Mouse (Mus musculus): ENCODE data around the gene Atf6. TPM values are rescaled to one million over a fixed set of nuclear protein-coding genes. Genes with fewer than 3 reads are reported as not detected.
A peak's percentile ranks its signal among the peaks of the same experiment; 100 is the strongest.

Gene Atf6
- 10 to 100 TPM; 34.5 to 40.6 TPM for total RNA-seq (2021)
- long read RNA-seq, experiment 1, full-length matches to known transcripts, result 2 of 8 reads
- long read RNA-seq, experiment 1, partial matches to known transcripts, result 2 of 8 reads
- long read RNA-seq, experiment 1, other reads (novel, unspliced or antisense), result 4 of 8 reads
- long read RNA-seq, experiment 2, full-length matches to known transcripts, result 1 of 5 reads
- long read RNA-seq, experiment 2, partial matches to known transcripts, result 0 of 5 reads
- long read RNA-seq, experiment 2, other reads (novel, unspliced or antisense), result 4 of 5 reads

DNA sequence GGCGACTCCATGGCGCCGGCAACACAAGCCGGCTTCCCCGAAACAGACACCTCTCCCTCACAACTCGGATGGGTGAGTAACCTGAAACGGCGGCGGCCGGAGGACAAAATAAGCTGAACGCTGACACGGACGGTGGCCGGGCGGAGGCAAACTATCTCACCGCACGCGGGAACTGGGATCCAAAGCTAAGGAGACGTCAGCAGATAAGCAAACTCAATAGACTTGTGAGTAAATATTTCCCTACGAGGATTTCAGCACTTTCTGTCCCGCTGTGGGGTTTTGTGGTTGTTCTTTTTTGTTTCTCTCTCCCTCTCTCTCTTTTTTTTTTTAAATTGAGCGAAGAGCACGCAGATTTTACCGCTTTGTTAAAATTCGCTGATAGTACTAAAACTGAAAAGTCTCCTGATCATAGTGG lies at the start of gene Atf6:
Gene Atf6 (minus strand): TSS at position 81 of the 415 bp plus-strand sequence.
- DNase-seq, result peak; percentile 95 to 96

DNA sequence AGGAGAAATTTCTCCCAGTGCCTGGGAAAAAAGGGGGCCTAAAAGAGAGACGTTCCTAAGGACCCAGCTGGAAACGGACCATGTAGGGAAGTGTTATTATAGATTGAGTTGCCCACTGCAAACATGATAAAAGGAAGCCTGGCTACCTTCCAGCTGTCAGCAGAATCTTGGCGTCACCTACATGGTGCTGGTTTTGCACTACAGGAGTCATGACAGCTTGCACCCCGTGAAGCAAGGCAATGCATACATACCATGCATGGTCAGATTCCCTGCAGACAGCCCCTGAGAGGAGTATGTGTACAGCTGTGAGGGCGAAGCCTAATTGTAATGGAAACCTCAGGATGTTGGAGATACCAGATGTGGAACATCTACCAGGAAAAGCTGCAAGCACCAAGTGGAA lies 48.1 kb upstream of the Atf6 start:
- DNase-seq, result no peak

DNA sequence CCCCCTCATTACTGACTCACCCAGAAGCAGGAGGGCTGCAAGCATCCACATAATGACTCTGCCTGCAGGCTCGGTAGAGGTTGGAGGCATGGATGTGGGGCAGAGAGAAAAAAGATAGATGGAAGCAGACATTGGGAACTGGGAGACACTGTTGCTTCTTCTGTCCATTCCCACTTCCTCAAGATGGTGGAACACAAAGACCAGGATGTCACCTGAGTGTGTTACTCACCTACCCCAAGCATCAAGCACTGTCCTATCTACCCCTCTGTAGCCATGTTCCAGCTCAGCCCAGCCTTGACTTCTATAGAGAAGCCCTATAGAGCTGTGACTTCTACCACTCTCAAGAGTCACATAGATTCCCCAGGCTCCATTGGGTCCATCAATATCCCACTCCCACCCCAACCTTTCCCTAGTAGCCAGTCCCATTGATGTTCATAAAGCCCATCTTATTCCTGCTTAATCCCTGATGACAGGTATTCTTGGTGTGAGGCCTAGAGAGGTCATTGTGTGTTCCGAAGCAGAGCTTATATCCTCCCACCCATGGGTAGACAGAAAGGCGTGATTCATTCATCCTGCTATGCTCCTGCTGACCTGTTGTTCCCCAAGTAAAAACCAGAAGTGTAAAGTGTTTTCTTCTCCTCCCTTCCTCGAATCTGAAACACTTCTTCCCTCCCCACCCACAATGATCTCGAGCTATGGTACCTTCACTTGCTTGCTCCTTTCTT lies 45.5 kb upstream of the Atf6 start, which contains the start of gene Fcrlb:
Gene Fcrlb (minus strand): TSS at position 51 of the 725 bp plus-strand sequence.
- no peak for DNase-seq

DNA sequence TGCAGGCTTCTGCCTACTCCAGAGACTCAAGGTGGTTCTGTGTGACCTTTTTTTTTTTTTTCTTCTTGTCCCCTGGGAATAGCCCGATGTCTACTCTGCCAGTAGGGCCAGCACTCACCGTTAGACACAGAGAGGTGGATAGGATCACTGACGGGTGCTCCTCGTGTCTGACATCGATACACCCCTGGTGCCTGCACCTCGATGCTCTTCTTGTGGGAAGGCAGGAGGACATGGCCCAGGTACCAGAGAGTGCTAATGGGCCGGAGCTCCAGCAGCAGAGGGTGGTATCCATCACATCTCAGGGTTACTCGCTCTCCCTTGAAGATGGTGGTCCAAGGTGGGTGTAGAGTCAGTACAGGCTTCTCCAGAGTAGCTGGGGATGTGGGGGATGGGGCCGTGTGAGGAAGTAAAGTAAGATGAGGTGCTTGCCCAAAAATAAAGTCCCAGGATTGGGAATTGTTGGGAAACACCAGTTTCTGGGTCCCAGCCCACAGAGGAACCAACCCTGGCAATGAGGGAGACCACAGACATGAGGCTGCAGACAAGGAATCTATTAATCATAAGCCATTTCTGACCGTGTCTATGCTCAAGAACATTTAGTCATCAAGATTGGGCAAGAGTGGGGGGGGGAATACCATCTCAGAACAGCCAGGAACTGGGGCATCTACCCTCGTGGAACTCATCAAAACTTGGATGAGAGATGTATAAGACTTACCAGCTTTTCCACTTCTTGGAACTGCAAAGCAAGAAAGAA lies 44.5 kb upstream of the Atf6 start:
- peak; percentile 16 to 51 for DNase-seq

DNA sequence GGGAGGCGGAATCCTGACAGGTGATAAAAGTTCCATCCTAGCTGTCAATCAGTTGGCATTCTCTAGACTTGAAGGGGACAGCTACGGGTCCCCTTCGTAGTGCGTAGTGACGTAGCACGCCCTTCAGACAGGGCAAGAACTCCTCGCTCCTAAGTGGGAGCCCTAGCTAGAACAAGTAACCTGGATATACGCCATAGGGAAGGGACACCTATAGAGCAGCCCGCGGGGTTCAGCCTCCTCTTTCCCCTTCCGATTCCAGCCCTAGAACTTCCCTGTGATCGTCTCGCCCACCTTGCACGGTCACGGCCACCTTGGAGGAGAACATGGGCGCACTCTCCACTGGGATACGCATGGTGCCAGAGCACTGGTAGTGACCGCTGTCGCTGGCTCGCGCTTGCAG lies 40.8 kb upstream of the Atf6 start:
- no peak for DNase-seq

DNA sequence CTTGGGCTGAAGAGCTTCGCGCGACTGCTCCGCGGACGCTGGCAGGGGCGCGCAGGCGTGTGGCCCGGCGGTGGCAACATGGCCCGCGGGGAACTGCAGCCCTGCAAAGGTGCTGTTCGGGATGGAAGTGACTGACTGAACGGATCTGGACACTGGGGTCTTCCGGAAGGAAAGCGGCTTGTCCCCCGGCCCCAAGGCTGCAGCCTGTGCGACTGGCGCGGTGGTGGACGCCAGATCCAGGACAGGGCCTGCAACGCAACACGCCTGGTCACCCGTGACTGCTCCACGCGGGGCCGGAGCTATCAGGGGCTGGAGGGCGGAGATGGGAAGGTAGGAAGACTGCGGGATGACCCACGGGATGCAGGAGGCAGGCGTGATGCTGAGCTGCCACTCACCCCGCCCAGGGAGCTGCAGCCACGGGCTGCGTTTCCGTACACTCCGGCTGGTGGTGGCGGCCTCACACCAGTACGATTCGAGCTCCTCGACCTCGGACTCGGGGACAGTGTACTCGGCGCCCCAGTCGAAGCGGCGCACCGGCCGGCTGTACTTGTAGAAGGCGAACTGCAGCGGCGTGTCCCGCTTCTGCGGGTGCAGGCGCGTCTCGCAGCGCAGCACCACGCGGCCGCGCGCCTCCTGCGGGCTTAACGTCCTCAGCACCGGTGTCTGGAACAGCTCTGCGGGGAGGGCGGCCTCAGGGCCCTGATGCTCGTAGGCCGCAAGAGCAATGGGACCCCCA lies 40.1 kb upstream of the Atf6 start:
- peak; percentile 62 for DNase-seq

DNA sequence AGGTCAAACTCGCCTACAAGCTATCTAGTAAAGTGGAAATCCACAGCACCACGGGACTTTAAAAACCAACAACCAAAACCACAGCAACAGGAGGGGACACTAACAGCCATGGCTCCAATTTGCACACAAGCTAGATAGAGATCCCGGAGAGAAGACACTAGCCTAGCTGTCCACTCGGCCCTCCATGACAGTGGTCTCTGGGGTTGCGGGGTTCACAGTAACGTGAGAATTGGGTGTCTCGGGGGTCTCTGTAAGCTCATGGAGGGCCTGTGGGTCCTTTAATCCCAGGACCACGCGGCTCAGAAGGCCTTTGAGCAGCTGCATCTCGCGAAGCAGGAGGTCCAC lies 39.5 kb upstream of the Atf6 start:
- DNase-seq, result no peak

DNA sequence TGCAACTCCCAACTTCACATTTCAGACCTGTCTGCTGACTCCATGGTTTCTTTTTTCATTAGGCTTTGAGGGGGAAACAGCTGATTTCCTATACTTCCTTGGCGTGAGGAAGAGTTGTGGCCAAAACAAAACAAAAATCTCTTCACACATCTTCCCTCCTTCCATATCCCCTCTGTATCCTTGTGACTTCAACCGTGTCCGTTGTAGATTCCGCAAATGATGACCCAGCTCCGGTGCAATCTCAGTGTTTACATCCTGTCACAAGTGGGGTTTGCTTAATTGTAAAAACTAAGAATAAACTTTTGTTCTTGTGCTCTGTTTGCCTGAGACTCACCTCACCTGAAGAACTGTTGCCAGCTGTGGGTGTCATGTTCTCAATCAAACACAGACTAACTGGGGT lies 35.9 kb upstream of the Atf6 start:
- DNase-seq, result no peak

DNA sequence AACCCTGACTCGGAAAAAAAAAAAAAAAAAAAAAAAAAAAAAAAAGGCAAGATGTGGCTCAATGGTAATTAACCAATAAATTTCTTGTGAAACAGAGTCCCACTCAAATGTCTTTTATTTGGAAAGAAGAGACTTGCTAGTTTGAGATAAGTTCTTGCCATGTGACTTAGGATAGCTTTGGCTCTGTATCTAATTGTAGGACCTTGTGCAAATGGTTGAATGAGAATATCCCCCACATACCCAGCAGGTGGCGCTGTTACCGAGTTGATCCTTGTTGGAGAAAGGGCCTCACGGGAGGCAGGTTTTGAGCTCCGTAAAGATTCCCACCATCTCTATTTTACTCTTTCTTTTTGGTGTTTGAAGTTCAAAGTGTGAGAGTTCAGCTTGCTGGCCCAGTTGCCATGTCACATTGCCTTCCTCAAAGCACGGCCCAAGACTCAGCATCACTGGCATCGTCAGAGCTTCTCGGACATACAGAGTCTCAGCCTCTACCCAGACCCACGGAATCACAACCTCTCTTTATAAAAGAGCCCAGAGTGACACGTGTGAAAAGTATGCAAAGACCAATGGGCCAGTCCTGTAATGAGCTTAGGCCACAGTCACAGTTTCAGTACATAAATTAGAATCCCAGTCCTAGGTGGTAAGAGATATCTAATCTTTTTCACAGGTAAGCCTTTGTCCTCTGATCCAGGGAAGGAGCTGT lies 34.1 kb upstream of the Atf6 start:
- DNase-seq, result peak; percentile 90

DNA sequence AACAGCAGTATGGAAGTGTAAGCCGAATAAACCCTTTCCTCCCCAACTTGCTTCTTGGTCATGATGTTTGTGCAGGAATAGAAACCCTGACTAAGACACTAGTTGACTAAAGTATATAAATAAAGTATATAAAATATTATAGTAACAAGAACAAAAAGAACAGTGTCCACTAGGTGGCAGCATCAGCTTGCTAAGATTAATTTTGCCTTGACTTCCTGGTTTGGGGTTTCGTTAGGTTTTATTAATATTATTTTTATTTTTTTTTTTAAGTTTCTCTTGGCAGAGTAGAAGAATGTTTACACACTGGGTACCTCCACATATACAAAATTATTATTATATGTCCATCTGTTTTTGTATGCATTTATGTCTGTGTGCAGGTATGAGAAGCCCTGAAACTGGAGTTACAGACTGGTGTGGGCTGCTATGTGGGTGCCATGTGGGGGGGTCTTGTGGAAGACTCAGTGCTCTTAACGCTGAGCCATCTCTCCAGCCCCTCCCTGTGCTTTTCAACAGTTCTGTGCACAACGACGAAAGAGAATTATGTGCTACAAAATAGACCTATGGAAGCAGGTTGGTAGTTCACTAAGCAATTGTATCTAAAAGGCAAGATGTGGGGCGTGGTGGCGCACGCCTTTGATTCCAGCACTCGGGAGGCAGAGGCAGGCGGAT lies 33.4 kb upstream of the Atf6 start:
- peak in 1 of 2 experiments; percentile 59 for DNase-seq

DNA sequence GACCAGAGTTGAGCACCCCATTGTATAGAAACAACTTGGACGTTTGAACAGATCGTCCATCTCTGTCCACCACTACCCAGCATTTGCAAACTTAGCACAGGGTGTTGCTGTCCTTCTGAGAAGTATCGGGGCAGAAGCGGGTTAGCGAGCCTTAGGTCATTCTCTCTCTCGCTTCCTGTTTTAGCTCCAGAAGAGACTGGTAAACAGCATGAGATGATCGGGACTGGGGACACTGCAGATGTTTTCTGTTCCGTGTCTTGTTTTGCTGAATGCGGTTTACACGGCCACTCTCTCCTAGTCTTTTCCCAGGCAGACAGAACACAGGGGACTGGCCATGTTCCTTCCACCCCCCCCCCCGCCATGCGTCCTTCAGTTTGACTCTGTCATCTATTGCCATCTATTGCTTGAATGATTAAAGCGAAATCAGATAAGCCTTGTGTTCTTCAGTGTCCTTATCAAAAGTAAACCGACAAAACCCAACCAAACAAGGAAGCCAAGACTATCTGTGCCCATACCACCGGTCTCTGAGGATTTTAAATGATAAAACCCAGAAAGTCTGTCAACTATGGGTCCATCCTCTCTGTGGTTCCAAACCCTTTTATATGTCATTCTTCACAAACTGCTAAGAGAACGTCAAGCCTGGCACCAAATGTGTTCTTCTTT lies 31.0 kb upstream of the Atf6 start:
- DNase-seq, result no peak

DNA sequence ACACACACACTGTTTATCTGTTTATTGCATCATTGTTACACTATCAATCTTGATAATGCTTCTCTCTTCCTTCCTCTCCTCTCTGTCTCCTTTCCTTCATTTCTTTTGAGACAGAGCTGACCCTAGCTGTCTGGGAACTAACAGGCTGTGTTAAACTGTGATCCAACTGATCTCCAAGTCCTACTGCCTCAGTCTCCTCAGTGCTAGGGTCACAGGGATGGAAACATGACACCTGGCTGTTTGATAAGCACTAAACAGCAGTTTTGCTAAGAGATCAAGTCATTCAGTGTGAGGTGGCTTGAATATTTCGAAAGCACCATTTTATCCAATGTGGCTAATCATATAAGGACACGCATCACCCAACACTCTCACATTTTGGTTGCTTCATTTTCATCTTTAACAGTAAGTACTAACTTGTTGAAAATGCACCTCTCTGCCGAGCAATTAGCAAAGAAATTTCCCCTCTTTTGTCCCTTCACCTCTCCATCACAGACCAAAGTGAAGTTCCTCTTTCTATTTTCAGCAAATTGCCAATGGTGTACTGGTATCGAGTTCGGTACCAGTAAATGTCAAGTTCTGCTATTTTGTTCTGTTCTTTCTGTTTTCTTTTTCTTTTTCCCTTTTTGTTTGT lies 29.2 kb upstream of the Atf6 start:
- DNase-seq, result no peak

DNA sequence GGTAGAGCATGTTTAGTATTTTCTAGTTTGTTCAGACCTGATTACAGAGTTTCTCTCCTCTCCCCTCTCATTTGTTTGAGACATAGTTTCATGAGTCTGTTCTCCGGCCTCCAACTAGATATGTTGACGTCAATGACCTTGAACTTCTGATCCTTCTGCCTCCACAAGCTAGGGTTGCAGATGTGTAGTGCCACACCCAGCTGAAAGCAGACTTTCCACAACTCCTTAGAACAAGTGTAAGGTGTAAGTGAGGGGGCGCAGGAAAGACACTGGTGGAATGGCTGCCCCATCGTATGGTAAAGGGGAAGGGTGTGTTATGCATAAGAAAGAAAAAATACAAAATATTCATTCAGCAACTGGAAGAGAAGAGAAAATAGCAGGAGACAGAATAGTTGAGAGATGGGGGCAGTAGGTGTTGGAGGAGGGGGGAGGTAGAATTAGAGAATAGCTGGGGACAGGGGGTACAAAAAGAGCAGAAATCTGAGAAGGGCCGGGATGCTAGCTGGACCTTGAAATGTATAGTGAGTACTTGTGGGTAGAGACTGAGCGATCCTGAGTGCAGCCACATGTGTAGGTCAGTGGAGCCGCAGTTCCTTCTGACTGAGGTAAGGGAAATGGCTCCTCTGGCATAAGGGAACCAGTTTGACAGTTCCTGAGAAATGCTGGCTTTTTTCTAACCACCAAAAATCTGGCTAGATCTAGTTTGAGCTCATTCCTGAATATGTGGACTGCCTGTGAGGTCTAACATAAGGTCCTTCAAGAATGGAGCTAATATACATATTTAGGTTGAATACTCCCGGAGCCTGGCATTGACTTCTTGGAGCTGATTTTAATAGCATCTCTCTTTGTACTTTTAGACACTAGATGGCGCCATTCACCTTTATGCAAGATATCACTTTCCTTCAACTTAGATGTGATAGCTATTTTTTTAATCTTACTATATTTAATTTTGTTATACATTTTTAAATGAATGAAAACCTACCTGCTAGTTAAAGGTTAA lies 27.3 kb upstream of the Atf6 start:
- DNase-seq, result no peak

DNA sequence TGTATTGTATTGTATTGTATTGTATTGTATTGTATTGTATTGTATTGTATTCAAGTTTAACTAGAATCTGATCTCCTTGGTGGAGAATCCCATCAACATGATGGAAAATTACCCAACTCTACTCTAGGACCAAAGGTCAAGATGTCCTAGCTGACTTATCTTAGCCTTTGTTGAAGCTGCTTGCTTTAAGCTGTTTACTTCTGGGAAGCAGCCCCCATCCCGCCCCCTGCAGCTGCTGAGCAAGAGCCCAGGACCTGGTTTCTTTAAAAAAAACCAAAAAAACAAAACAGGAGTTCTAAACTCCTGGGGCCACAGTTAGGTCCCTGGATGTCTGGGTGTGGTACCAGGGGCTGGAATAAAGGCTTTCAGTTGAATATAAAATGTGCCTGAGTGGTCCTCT lies 24.7 kb upstream of the Atf6 start:
- DNase-seq, result no peak

DNA sequence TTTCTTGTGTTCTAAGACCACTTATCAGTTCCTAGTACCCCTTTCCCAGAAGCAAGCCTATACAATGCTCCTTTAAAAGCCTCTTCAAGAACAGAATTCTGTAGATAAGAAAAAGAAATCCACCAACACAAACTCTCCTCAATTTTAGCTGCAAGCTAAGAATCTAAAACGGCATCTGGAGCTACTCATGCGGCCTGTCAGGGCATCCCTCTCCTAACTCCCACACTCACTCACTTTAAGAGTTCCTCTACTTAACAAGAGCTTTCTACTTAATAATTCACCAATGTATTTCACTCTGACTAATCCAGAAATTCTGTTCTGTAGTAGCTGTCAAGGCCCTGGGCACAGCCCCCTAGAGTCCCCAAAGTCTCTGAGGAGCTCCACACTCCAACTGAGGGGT lies 24.1 kb upstream of the Atf6 start:
- no peak for DNase-seq

DNA sequence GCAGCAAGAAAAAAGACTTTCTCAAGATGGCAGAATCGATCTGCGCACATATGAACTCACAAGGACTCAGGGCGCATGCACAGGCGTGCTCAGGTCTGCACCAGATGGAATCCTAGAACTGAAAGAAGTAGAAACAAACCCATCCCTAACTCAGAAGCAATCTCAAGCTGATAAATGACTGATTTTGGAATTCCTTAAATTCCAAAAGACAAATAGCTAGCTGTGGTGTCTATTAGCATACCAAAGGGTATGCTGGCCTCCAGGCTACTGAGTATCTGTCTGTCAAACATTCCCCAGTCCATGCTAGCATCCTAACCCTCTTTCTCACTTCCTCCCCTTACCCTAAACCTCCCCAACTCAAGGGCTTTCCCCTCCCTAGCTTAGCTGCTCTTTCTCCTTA lies 21.7 kb upstream of the Atf6 start:
- DNase-seq, result no peak

DNA sequence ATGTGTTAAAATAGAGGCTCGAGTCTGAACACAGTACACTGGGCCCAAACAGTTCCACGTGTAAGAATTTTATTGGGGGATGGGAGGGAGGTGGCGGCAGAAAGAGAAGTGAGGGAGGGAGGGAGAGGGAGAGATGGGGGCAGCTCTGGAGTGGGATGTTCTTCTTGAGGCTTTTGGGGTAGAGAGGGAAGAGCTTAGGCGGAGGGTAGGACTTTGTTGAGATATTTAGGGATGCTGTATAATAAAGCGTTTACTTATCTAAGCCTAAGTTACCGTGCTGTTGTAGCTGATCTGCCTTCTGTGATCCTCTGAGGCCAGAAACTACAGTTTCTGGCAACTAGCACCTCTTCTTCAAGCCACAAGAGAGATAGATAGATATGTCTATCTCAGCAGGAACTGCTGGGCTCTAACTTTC lies 18.5 kb upstream of the Atf6 start:
- DNase-seq, result no peak

DNA sequence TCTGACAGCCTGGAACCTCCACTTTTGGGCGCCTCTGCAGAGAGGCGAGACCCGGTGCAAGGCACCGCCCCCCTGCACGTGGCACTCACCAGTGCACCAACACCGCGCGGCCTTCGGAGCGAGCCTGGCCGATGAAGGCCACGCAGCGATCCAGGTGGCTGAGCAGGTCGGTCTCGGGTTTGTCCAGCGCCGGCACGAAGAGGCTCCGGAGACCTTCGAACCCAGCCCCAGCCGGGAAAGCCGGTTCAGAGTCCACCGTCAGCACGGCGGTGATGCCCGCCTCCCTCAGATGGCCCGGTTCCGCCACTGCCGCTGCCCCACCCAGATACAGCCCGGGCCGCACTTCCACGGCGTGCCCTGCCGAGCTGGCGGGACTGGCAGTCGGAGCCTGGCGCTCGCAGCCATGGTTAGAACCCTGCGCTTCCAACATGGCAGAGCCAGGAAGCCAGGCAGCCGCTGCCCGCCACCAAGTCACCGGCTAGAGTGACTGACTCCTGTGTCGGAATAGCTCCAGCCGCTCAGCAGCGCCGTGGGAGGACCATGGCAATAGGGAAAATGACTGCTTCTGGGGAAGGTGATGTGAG lies 17.5 kb upstream of the Atf6 start, which contains the start of the genes Gm26620 and Dusp12:
Gene Gm26620 (plus strand): TSS at position 88 of the 584 bp plus-strand sequence.
Gene Dusp12 (minus strand): TSS at position 563 of the 584 bp plus-strand sequence.
- DNase-seq, result peak; percentile 92 to 93

Data from adrenal gland, postnatal 36 days (tissue).